Mouse (Mus musculus): ENCODE measurements at regions not wholly inside any gene's neighbourhood (a gene's known extent, or its start where the extent isn't known, plus 50 kb on each side); places are given as distances from the start of the nearest gene placed in this dataset.

- DNase-seq, result no peak
Observed at GRCm38 (mm10) chr8:23314275-23315123, 903.3 kb downstream of the Mrps31 start.

- DNase-seq, result peak; percentile 13 to 49
Observed at GRCm38 (mm10) chr8:23319556-23319955, 908.4 kb downstream of the Mrps31 start.

- DNase-seq, result no peak
Observed at GRCm38 (mm10) chr8:23321166-23321565, 910.0 kb downstream of the Mrps31 start.

- DNase-seq, result no peak
Observed at GRCm38 (mm10) chr8:23327283-23327682, 916.1 kb downstream of the Mrps31 start.

- peak; percentile 8 to 34 for DNase-seq
Observed at GRCm38 (mm10) chr8:23344161-23344560, 933.0 kb downstream of the Mrps31 start.

- no peak for DNase-seq
Observed at GRCm38 (mm10) chr8:23351367-23351930, 940.3 kb downstream of the Mrps31 start.

- no peak for DNase-seq
Observed at GRCm38 (mm10) chr8:23352259-23353106, 941.3 kb downstream of the Mrps31 start.

- no peak for DNase-seq
Observed at GRCm38 (mm10) chr8:23360061-23360622, 949.0 kb downstream of the Mrps31 start.

GRCm38 (mm10) chr8:23360850-23361274 lies 949.7 kb downstream of the Mrps31 start:
- DNase-seq, result no peak
